Mouse (Mus musculus): ENCODE data around the gene 1600002K03Rik.
A peak's percentile ranks its signal among the peaks of the same experiment; 100 is the strongest.

Gene 1600002K03Rik

GRCm38 (mm10) chr10:80172527-80173292 is at the start of gene 1600002K03Rik:
TSS of gene 1600002K03Rik (plus strand) at chr10:80172944.
- DNase-seq (ENCODE audit: inconsistent ontology term) = peak; percentile 86

GRCm38 (mm10) chr10:80123932-80124562 is 48.7 kb upstream of the 1600002K03Rik start:
- DNase-seq (ENCODE audit: inconsistent ontology term) = no peak

GRCm38 (mm10) chr10:80127920-80128319 is 44.8 kb upstream of the 1600002K03Rik start:
- DNase-seq (ENCODE audit: inconsistent ontology term) = no peak

- DNase-seq (ENCODE audit: inconsistent ontology term) = no peak
Observed at GRCm38 (mm10) chr10:80129846-80130245, 42.9 kb upstream of the 1600002K03Rik start.

GRCm38 (mm10) chr10:80130403-80131031 is 42.2 kb upstream of the 1600002K03Rik start:
- no peak for DNase-seq (ENCODE audit: inconsistent ontology term)

GRCm38 (mm10) chr10:80131316-80131951 is 41.3 kb upstream of the 1600002K03Rik start:
- DNase-seq (ENCODE audit: inconsistent ontology term) = peak; percentile 37

GRCm38 (mm10) chr10:80131952-80132350 is 40.8 kb upstream of the 1600002K03Rik start:
- peak; percentile 21 for DNase-seq (ENCODE audit: inconsistent ontology term)

- peak; percentile 70 for DNase-seq (ENCODE audit: inconsistent ontology term)
Observed at GRCm38 (mm10) chr10:80133226-80133849, 39.4 kb upstream of the 1600002K03Rik start.

GRCm38 (mm10) chr10:80134421-80134820 is 38.3 kb upstream of the 1600002K03Rik start:
- no peak for DNase-seq (ENCODE audit: inconsistent ontology term)

GRCm38 (mm10) chr10:80135161-80135560 is 37.6 kb upstream of the 1600002K03Rik start:
- DNase-seq (ENCODE audit: inconsistent ontology term) = no peak

- DNase-seq (ENCODE audit: inconsistent ontology term) = no peak
Observed at GRCm38 (mm10) chr10:80135641-80136040, 37.1 kb upstream of the 1600002K03Rik start.

- DNase-seq (ENCODE audit: inconsistent ontology term) = no peak
Observed at GRCm38 (mm10) chr10:80136179-80136951, 36.4 kb upstream of the 1600002K03Rik start.

- peak; percentile 50 for DNase-seq (ENCODE audit: inconsistent ontology term)
Observed at GRCm38 (mm10) chr10:80136952-80137625, 35.7 kb upstream of the 1600002K03Rik start.

- DNase-seq (ENCODE audit: inconsistent ontology term) = no peak
Observed at GRCm38 (mm10) chr10:80137626-80138552, 34.9 kb upstream of the 1600002K03Rik start.

- peak; percentile 77 for DNase-seq (ENCODE audit: inconsistent ontology term)
Observed at GRCm38 (mm10) chr10:80138553-80139438, 33.9 kb upstream of the 1600002K03Rik start, which contains the start of gene Atp5d. TSS of gene Atp5d (plus strand) at chr10:80138632.

- DNase-seq (ENCODE audit: inconsistent ontology term) = no peak
Observed at GRCm38 (mm10) chr10:80139439-80139775, 33.3 kb upstream of the 1600002K03Rik start.

GRCm38 (mm10) chr10:80139975-80140665 is 32.6 kb upstream of the 1600002K03Rik start:
- no peak for DNase-seq (ENCODE audit: inconsistent ontology term)

- DNase-seq (ENCODE audit: inconsistent ontology term) = no peak
Observed at GRCm38 (mm10) chr10:80140666-80141035, 32.1 kb upstream of the 1600002K03Rik start, which contains the start of gene Cbarp. TSS of gene Cbarp (minus strand) at chr10:80140835.

Measured in Muller cell, postnatal 12 days (primary cell).